Mouse (Mus musculus) embryo, embryonic 10.5 days (tissue): ENCODE measurements at regions not wholly inside any gene's neighbourhood (a gene's known extent, or its start where the extent isn't known, plus 50 kb on each side); places are given as distances from the start of the nearest gene placed in this dataset.

Source experiments
- DNase-seq: peaks from one replicate; pipeline ENCODE4 v3.0.0-alpha.2; 2015; ENCODE audit warnings: low spot score

GRCm38 (mm10) chr12:110387056-110387455, 59.9 kb upstream of the Ppp2r5c start:
- DNase-seq, result no peak

- DNase-seq, result no peak
Measured at GRCm38 (mm10) chr12:110387567-110387966, 59.4 kb upstream of the Ppp2r5c start.

- no peak for DNase-seq
Measured at GRCm38 (mm10) chr12:110389439-110389838, 57.5 kb upstream of the Ppp2r5c start.

- no peak for DNase-seq
Measured at GRCm38 (mm10) chr12:110391464-110391863, 55.5 kb upstream of the Ppp2r5c start.

- DNase-seq, result no peak
Measured at GRCm38 (mm10) chr12:110393555-110393954, 53.4 kb upstream of the Ppp2r5c start.
